Mouse (Mus musculus): ENCODE data around the gene Psmd13. TPM values are rescaled to one million over a fixed set of nuclear protein-coding genes. Genes with fewer than 3 reads are reported as not detected.

Gene Psmd13
- polyA plus RNA-seq, 1 experiment: 43.0 TPM

- H3K27me3 ChIP-seq (ENCODE audit: control insufficient read depth, insufficient read depth, low read length): no peaks in the 10 kb centered on the region
- peaks cover 34% of the 10 kb centered on the region for H3K36me3 ChIP-seq (ENCODE audit: control insufficient read depth, insufficient read depth, low read length)
- no peak for DNase-seq (ENCODE audit: low read depth in 1 of 2, low spot score in 2 of 2)
- TF ChIP-seq POLR2A (IDR thresholded peaks at IDR 0.05; ENCODE audit: low read depth, low read length): no peak
- no peak for TF ChIP-seq CTCF (IDR thresholded peaks at IDR 0.05; ENCODE audit: extremely low read depth, insufficient read depth, insufficient read length, insufficient replicate concordance)
- no peak overlapping the region for H3K4me3 ChIP-seq (ENCODE audit: extremely low read depth, insufficient read depth, insufficient read length)
- H3K27ac ChIP-seq (ENCODE audit: insufficient read depth, low read length): no peak overlapping the region
- H3K4me1 ChIP-seq (ENCODE audit: control insufficient read depth, insufficient read depth, insufficient read length): no peaks in the 10 kb centered on the region
- whole genome bisulfite sequencing: 93% methylated on average over 7 of the region's 7 CpGs
Measured at GRCm38 (mm10) chr7:140894031-140894430, 12.3 kb downstream of the Psmd13 start.

GRCm38 (mm10) chr7:140894611-140895010 lies 12.8 kb downstream of the Psmd13 start:
- no peaks in the 10 kb centered on the region for H3K4me1 ChIP-seq (ENCODE audit: control insufficient read depth, insufficient read depth, insufficient read length)
- no peak for DNase-seq (ENCODE audit: low read depth in 1 of 2, low spot score in 2 of 2)
- H3K27ac ChIP-seq (ENCODE audit: insufficient read depth, low read length): no peak overlapping the region
- 92% methylated on average over 3 of the region's 3 CpGs for WGBS
- no peak overlapping the region for H3K4me3 ChIP-seq (ENCODE audit: extremely low read depth, insufficient read depth, insufficient read length)
- TF ChIP-seq POLR2A (IDR thresholded peaks at IDR 0.05; ENCODE audit: low read depth, low read length) (no peak), CTCF (IDR thresholded peaks at IDR 0.05; ENCODE audit: extremely low read depth, insufficient read depth, insufficient read length, insufficient replicate concordance) (no peak)
- H3K27me3 ChIP-seq (ENCODE audit: control insufficient read depth, insufficient read depth, low read length): no peaks in the 10 kb centered on the region
- H3K36me3 ChIP-seq (ENCODE audit: control insufficient read depth, insufficient read depth, low read length): peaks cover 30% of the 10 kb centered on the region

GRCm38 (mm10) chr7:140897863-140898262 lies 16.1 kb downstream of the Psmd13 start:
- Histone ChIP-seq H3K27me3 (ENCODE audit: control insufficient read depth, insufficient read depth, low read length) (no peaks in the 10 kb centered on the region), H3K36me3 (ENCODE audit: control insufficient read depth, insufficient read depth, low read length) (peaks cover 24% of the 10 kb centered on the region), H3K27ac (ENCODE audit: insufficient read depth, low read length) (no peak overlapping the region), H3K4me1 (ENCODE audit: control insufficient read depth, insufficient read depth, insufficient read length) (no peaks in the 10 kb centered on the region), H3K4me3 (ENCODE audit: extremely low read depth, insufficient read depth, insufficient read length) (no peak overlapping the region)
- DNase-seq (ENCODE audit: low read depth in 1 of 2, low spot score in 2 of 2): no peak
- TF ChIP-seq CTCF (IDR thresholded peaks at IDR 0.05; ENCODE audit: extremely low read depth, insufficient read depth, insufficient read length, insufficient replicate concordance) (no peak), POLR2A (IDR thresholded peaks at IDR 0.05; ENCODE audit: low read depth, low read length) (no peak)
- 95% methylated on average over 7 of the region's 7 CpGs for WGBS

GRCm38 (mm10) chr7:140899121-140899520 lies 17.4 kb downstream of the Psmd13 start:
- no peaks in the 10 kb centered on the region for H3K4me1 ChIP-seq (ENCODE audit: control insufficient read depth, insufficient read depth, insufficient read length)
- no peaks in the 10 kb centered on the region for H3K27me3 ChIP-seq (ENCODE audit: control insufficient read depth, insufficient read depth, low read length)
- no peak overlapping the region for H3K27ac ChIP-seq (ENCODE audit: insufficient read depth, low read length)
- no peak overlapping the region for H3K4me3 ChIP-seq (ENCODE audit: extremely low read depth, insufficient read depth, insufficient read length)
- WGBS: 89% methylated on average over 3 of the region's 3 CpGs
- TF ChIP-seq CTCF (IDR thresholded peaks at IDR 0.05; ENCODE audit: extremely low read depth, insufficient read depth, insufficient read length, insufficient replicate concordance): no peak
- TF ChIP-seq POLR2A (IDR thresholded peaks at IDR 0.05; ENCODE audit: low read depth, low read length): no peak
- no peak for DNase-seq (ENCODE audit: low read depth in 1 of 2, low spot score in 2 of 2)
- peaks cover 18% of the 10 kb centered on the region for H3K36me3 ChIP-seq (ENCODE audit: control insufficient read depth, insufficient read depth, low read length)

DNA sequence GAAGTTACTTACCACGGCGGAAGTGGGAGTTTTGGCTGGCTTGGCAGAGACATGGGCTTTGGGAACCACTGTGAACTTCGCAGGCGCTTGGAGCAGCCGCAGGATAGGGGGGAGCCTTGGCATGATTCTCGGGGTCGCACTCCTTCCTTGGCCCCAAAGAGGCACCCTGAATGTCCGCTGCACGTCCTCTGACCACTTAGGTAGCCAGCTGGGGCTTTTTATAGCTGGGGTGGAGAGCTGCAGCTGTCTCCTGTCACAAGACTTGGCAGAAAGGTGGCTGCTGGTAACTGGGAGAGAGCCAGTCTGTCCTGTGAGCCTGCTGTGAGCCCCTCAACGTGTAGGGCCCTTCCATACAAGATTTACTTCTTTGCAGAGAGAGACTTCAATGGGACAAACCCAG lies 18.5 kb downstream of the Psmd13 start, which contains the start of gene Cox8b:
TSS of gene Cox8b (minus strand) at position 227 of the 400 bp plus-strand sequence.
- H3K27ac ChIP-seq (ENCODE audit: insufficient read depth, low read length): no peak within 1 kb of the TSS
- TF ChIP-seq POLR2A (IDR thresholded peaks at IDR 0.05; ENCODE audit: low read depth, low read length): no peak
- no peaks in the 10 kb centered on the region for H3K27me3 ChIP-seq (ENCODE audit: control insufficient read depth, insufficient read depth, low read length)
- no peak for DNase-seq (ENCODE audit: low read depth in 1 of 2, low spot score in 2 of 2)
- WGBS: 84% methylated on average over 10 of the region's 10 CpGs
- no peak within 1 kb of the TSS for H3K4me3 ChIP-seq (ENCODE audit: extremely low read depth, insufficient read depth, insufficient read length)
- no peaks in the 10 kb centered on the region for H3K4me1 ChIP-seq (ENCODE audit: control insufficient read depth, insufficient read depth, insufficient read length)
- H3K36me3 ChIP-seq (ENCODE audit: control insufficient read depth, insufficient read depth, low read length): peaks cover 13% of the 10 kb centered on the region

- Histone ChIP-seq H3K36me3 (ENCODE audit: control insufficient read depth, insufficient read depth, low read length) (peaks cover 10% of the 10 kb centered on the region), H3K27ac (ENCODE audit: insufficient read depth, low read length) (no peak overlapping the region), H3K4me1 (ENCODE audit: control insufficient read depth, insufficient read depth, insufficient read length) (no peaks in the 10 kb centered on the region), H3K27me3 (ENCODE audit: control insufficient read depth, insufficient read depth, low read length) (no peaks in the 10 kb centered on the region), H3K4me3 (ENCODE audit: extremely low read depth, insufficient read depth, insufficient read length) (no peak overlapping the region)
- DNase-seq (ENCODE audit: low read depth in 1 of 2, low spot score in 2 of 2): no peak
- no peak for TF ChIP-seq POLR2A (IDR thresholded peaks at IDR 0.05; ENCODE audit: low read depth, low read length)
- no peak for TF ChIP-seq CTCF (IDR thresholded peaks at IDR 0.05; ENCODE audit: extremely low read depth, insufficient read depth, insufficient read length, insufficient replicate concordance)
- WGBS: 89% methylated on average over 15 of the region's 15 CpGs
Measured at GRCm38 (mm10) chr7:140902036-140902875, 20.5 kb downstream of the Psmd13 start.

GRCm38 (mm10) chr7:140903212-140903611 lies 21.4 kb downstream of the Psmd13 start:
- Histone ChIP-seq H3K4me3 (ENCODE audit: extremely low read depth, insufficient read depth, insufficient read length) (no peak overlapping the region), H3K27me3 (ENCODE audit: control insufficient read depth, insufficient read depth, low read length) (no peaks in the 10 kb centered on the region), H3K27ac (ENCODE audit: insufficient read depth, low read length) (no peak overlapping the region), H3K4me1 (ENCODE audit: control insufficient read depth, insufficient read depth, insufficient read length) (no peaks in the 10 kb centered on the region), H3K36me3 (ENCODE audit: control insufficient read depth, insufficient read depth, low read length) (peaks cover 5% of the 10 kb centered on the region)
- peak; percentile 12 to 68 for DNase-seq (ENCODE audit: low read depth in 1 of 2, low spot score in 2 of 2)
- TF ChIP-seq POLR2A (IDR thresholded peaks at IDR 0.05; ENCODE audit: low read depth, low read length) (no peak), CTCF (IDR thresholded peaks at IDR 0.05; ENCODE audit: extremely low read depth, insufficient read depth, insufficient read length, insufficient replicate concordance) (peak; percentile 87; the same call in 1 of the 2 replicates)
- 27% methylated on average over 13 of the region's 13 CpGs for WGBS
